Mouse (Mus musculus): ENCODE measurements at regions not wholly inside any gene's neighbourhood (a gene's known extent, or its start where the extent isn't known, plus 50 kb on each side); places are given as distances from the start of the nearest gene placed in this dataset.

GRCm38 (mm10) chr1:91636571-91636970 is 96.2 kb downstream of the Asb1 start:
- Histone ChIP-seq H3K36me3 (ENCODE audit: control insufficient read depth, insufficient read depth, low read length) (no peaks in the 10 kb centered on the region), H3K4me1 (ENCODE audit: control insufficient read depth, insufficient read depth, insufficient read length) (no peaks in the 10 kb centered on the region), H3K27ac (ENCODE audit: insufficient read depth, low read length) (no peak overlapping the region), H3K27me3 (ENCODE audit: control insufficient read depth, insufficient read depth, low read length) (no peaks in the 10 kb centered on the region), H3K4me3 (ENCODE audit: extremely low read depth, insufficient read depth, insufficient read length) (no peak overlapping the region)
- TF ChIP-seq CTCF (IDR thresholded peaks at IDR 0.05; ENCODE audit: extremely low read depth, insufficient read depth, insufficient read length, insufficient replicate concordance) (no peak), POLR2A (IDR thresholded peaks at IDR 0.05; ENCODE audit: low read depth, low read length) (no peak)
- WGBS, result 77% methylated on average over 2 of the region's 2 CpGs
- DNase-seq (ENCODE audit: low read depth in 1 of 2, low spot score in 2 of 2), result no peak

GRCm38 (mm10) chr1:91640551-91640950 is 100.2 kb downstream of the Asb1 start:
- Histone ChIP-seq H3K27me3 (ENCODE audit: control insufficient read depth, insufficient read depth, low read length) (no peaks in the 10 kb centered on the region), H3K4me3 (ENCODE audit: extremely low read depth, insufficient read depth, insufficient read length) (no peak overlapping the region), H3K27ac (ENCODE audit: insufficient read depth, low read length) (no peak overlapping the region), H3K36me3 (ENCODE audit: control insufficient read depth, insufficient read depth, low read length) (no peaks in the 10 kb centered on the region), H3K4me1 (ENCODE audit: control insufficient read depth, insufficient read depth, insufficient read length) (no peaks in the 10 kb centered on the region)
- DNase-seq (ENCODE audit: low read depth in 1 of 2, low spot score in 2 of 2), result no peak
- WGBS, result 68% methylated on average over 5 of the region's 5 CpGs
- TF ChIP-seq POLR2A (IDR thresholded peaks at IDR 0.05; ENCODE audit: low read depth, low read length) (no peak), CTCF (IDR thresholded peaks at IDR 0.05; ENCODE audit: extremely low read depth, insufficient read depth, insufficient read length, insufficient replicate concordance) (no peak)

- TF ChIP-seq POLR2A (IDR thresholded peaks at IDR 0.05; ENCODE audit: low read depth, low read length) (no peak), CTCF (IDR thresholded peaks at IDR 0.05; ENCODE audit: extremely low read depth, insufficient read depth, insufficient read length, insufficient replicate concordance) (no peak)
- Histone ChIP-seq H3K27me3 (ENCODE audit: control insufficient read depth, insufficient read depth, low read length) (no peaks in the 10 kb centered on the region), H3K4me1 (ENCODE audit: control insufficient read depth, insufficient read depth, insufficient read length) (no peaks in the 10 kb centered on the region), H3K27ac (ENCODE audit: insufficient read depth, low read length) (no peak overlapping the region), H3K4me3 (ENCODE audit: extremely low read depth, insufficient read depth, insufficient read length) (no peak overlapping the region), H3K36me3 (ENCODE audit: control insufficient read depth, insufficient read depth, low read length) (no peaks in the 10 kb centered on the region)
- no peak for DNase-seq (ENCODE audit: low read depth in 1 of 2, low spot score in 2 of 2)
- WGBS, result 71% methylated on average over 15 of the region's 15 CpGs
Observed at GRCm38 (mm10) chr1:91658991-91659441, 118.7 kb downstream of the Asb1 start.

GRCm38 (mm10) chr1:91659486-91659885 is 119.1 kb downstream of the Asb1 start:
- Histone ChIP-seq H3K27ac (ENCODE audit: insufficient read depth, low read length) (no peak overlapping the region), H3K4me3 (ENCODE audit: extremely low read depth, insufficient read depth, insufficient read length) (no peak overlapping the region), H3K36me3 (ENCODE audit: control insufficient read depth, insufficient read depth, low read length) (no peaks in the 10 kb centered on the region), H3K27me3 (ENCODE audit: control insufficient read depth, insufficient read depth, low read length) (no peaks in the 10 kb centered on the region), H3K4me1 (ENCODE audit: control insufficient read depth, insufficient read depth, insufficient read length) (no peaks in the 10 kb centered on the region)
- no peak for DNase-seq (ENCODE audit: low read depth in 1 of 2, low spot score in 2 of 2)
- WGBS, result 41% methylated on average over 8 of the region's 8 CpGs
- TF ChIP-seq CTCF (IDR thresholded peaks at IDR 0.05; ENCODE audit: extremely low read depth, insufficient read depth, insufficient read length, insufficient replicate concordance) (no peak), POLR2A (IDR thresholded peaks at IDR 0.05; ENCODE audit: low read depth, low read length) (no peak)

GRCm38 (mm10) chr1:91663289-91663688 is 122.9 kb downstream of the Asb1 start:
- Histone ChIP-seq H3K27ac (ENCODE audit: insufficient read depth, low read length) (no peak overlapping the region), H3K27me3 (ENCODE audit: control insufficient read depth, insufficient read depth, low read length) (no peaks in the 10 kb centered on the region), H3K36me3 (ENCODE audit: control insufficient read depth, insufficient read depth, low read length) (no peaks in the 10 kb centered on the region), H3K4me1 (ENCODE audit: control insufficient read depth, insufficient read depth, insufficient read length) (no peaks in the 10 kb centered on the region), H3K4me3 (ENCODE audit: extremely low read depth, insufficient read depth, insufficient read length) (no peak overlapping the region)
- no peak for TF ChIP-seq CTCF (IDR thresholded peaks at IDR 0.05; ENCODE audit: extremely low read depth, insufficient read depth, insufficient read length, insufficient replicate concordance)
- TF ChIP-seq POLR2A (IDR thresholded peaks at IDR 0.05; ENCODE audit: low read depth, low read length), result no peak
- 84% methylated on average over 2 of the region's 2 CpGs for whole genome bisulfite sequencing
- DNase-seq (ENCODE audit: low read depth in 1 of 2, low spot score in 2 of 2), result no peak

GRCm38 (mm10) chr1:91664622-91665021 is 124.3 kb downstream of the Asb1 start:
- 89% methylated on average over 9 of the region's 12 CpGs for WGBS
- TF ChIP-seq POLR2A (IDR thresholded peaks at IDR 0.05; ENCODE audit: low read depth, low read length), result no peak
- TF ChIP-seq CTCF (IDR thresholded peaks at IDR 0.05; ENCODE audit: extremely low read depth, insufficient read depth, insufficient read length, insufficient replicate concordance), result no peak

GRCm38 (mm10) chr1:91668530-91668929 is 128.2 kb downstream of the Asb1 start:
- no peak for TF ChIP-seq CTCF (IDR thresholded peaks at IDR 0.05; ENCODE audit: extremely low read depth, insufficient read depth, insufficient read length, insufficient replicate concordance)
- TF ChIP-seq POLR2A (IDR thresholded peaks at IDR 0.05; ENCODE audit: low read depth, low read length), result no peak

More at GRCm38 (mm10) chr1:91664622-91665021, 124.3 kb downstream of the Asb1 start:
- no peaks in the 10 kb centered on the region for H3K36me3 ChIP-seq (ENCODE audit: control insufficient read depth, insufficient read depth, low read length)
- H3K27ac ChIP-seq (ENCODE audit: insufficient read depth, low read length), result no peak overlapping the region
- no peak for DNase-seq (ENCODE audit: low read depth in 1 of 2, low spot score in 2 of 2)
- no peaks in the 10 kb centered on the region for H3K27me3 ChIP-seq (ENCODE audit: control insufficient read depth, insufficient read depth, low read length)
- no peaks in the 10 kb centered on the region for H3K4me1 ChIP-seq (ENCODE audit: control insufficient read depth, insufficient read depth, insufficient read length)
- H3K4me3 ChIP-seq (ENCODE audit: extremely low read depth, insufficient read depth, insufficient read length), result no peak overlapping the region

More at GRCm38 (mm10) chr1:91668530-91668929, 128.2 kb downstream of the Asb1 start:
- no peaks in the 10 kb centered on the region for H3K27me3 ChIP-seq (ENCODE audit: control insufficient read depth, insufficient read depth, low read length)
- no peaks in the 10 kb centered on the region for H3K36me3 ChIP-seq (ENCODE audit: control insufficient read depth, insufficient read depth, low read length)
- no peak overlapping the region for H3K4me3 ChIP-seq (ENCODE audit: extremely low read depth, insufficient read depth, insufficient read length)
- H3K4me1 ChIP-seq (ENCODE audit: control insufficient read depth, insufficient read depth, insufficient read length), result no peaks in the 10 kb centered on the region
- no peak for DNase-seq (ENCODE audit: low read depth in 1 of 2, low spot score in 2 of 2)
- WGBS, result 75% methylated on average over 6 of the region's 6 CpGs
- H3K27ac ChIP-seq (ENCODE audit: insufficient read depth, low read length), result no peak overlapping the region
